Mouse (Mus musculus) embryonic fibroblast, embryonic 13.5 days (primary cell): Measurements from ENCODE around the gene Leo1. TPM values are rescaled to one million over a fixed set of nuclear protein-coding genes. Genes with fewer than 3 reads are reported as not detected.

Experiments used
- H3K27ac ChIP-seq: 2 replicates; pipeline ENCODE4 v1.5.1; 2012; ENCODE audit warnings: low read length, control low read depth, inconsistent platforms; ENCODE audit not compliant: insufficient read depth
- H3K4me1 ChIP-seq: 2 replicates; pipeline ENCODE4 v1.6.1; 2011; ENCODE audit warnings: low read length; ENCODE audit not compliant: control insufficient read depth, insufficient read depth
- H3K4me3 ChIP-seq: 2 replicates; pipeline ENCODE4 v1.5.1; 2011; ENCODE audit warnings: mild to moderate bottlenecking, control low read depth, low read length; ENCODE audit not compliant: insufficient read depth
- CTCF ChIP-seq: IDR thresholded peaks from 2 replicates; pipeline ENCODE4 v1.5.1; 2011; ENCODE audit warnings: mild to moderate bottlenecking, control low read depth, low read length, moderate library complexity, borderline replicate concordance; ENCODE audit not compliant: insufficient read depth
- POLR2A ChIP-seq: IDR thresholded peaks from 2 replicates; pipeline ENCODE4 v1.6.1; 2011; ENCODE audit warnings: low read depth, mild to moderate bottlenecking, control low read depth, low read length, moderate library complexity
- polyA plus RNA-seq: library from polyadenylated mRNA; stranded (reverse); fragments of >200 nt; gene quantifications from 2 replicates; pipeline ENCODE4 v1.2.4, GENCODE M21; 2011; ENCODE audit warnings: low read depth; ENCODE audit not compliant: missing spikeins, insufficient read length

Leo1 gene
- polyA plus RNA-seq = 29.6 and 30.6 TPM in 2 replicates

DNA sequence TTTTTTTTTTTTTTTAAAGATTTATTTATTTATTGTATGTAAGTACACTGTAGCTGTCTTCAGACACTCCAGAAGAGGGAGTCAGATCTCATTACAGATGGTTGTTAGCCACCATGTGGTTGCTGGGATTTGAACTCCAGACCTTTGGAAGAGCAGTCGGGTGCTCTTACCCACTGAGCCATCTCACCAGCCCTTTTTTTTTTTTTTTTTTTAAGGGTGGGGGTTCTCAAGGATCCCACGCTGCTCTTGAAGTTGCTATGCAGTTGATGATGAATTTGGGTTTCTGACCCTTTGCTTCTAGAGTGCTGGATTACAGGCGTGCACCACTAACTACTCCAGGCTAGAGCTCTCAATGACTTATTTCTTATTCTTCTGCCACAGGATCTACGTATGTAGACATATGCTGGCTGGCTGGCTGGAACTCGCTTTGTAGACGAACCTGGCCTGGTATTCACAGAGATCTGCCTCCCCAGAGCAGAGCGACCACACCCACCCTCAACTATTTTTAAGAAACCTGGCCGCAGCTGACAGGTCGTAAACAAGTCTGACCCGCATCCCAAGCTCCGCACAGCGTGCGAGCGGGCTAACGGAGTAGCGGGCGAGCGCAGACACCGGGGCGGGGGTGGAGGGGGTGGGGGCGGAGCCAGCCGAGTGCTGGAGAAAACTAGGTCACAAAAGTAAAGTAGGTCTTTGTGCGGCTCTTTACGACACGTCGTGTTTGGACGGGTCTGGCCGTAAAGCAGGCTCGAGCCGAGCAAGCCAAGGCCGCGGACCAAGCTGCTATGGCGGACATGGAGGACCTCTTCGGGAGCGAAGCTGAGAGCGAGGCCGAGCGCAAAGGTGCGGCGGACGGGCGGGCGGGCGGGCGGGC, at the start of gene Leo1:
Gene Leo1 (plus strand): TSS at position 729 of the 871 bp plus-strand sequence.
- peaks cover 2% of the 10 kb centered on the region; the same call in 1 of the 2 replicates for H3K4me1 ChIP-seq
- peak within 1 kb of the TSS; percentile 84 for H3K27ac ChIP-seq
- peak within 1 kb of the TSS; percentile 85 for H3K4me3 ChIP-seq
- TF ChIP-seq POLR2A (peak; percentile 80), CTCF (no peak)

DNA sequence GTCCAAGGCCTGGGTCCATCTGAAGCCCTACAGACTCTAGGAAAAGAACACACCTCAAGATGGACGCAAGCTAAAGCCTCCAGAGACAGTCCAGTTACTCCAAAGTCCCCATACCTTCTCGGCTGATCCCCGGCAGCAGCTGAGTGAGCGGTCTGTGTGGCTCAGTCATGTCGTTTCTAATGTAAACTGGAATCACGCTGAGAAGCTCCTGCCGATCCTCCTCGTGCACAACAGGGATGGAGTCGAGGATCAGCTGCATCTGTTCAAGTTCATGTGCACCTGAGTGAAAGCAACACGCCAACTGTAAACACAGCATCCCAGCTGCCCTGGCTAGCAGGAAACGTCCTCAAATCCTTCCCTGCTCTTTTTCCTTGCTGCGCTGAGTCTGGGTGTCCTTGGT, 48.1 kb upstream of the Leo1 start:
- H3K27ac ChIP-seq = no peak overlapping the region
- no peaks in the 10 kb centered on the region for H3K4me1 ChIP-seq
- no peak overlapping the region for H3K4me3 ChIP-seq
- TF ChIP-seq CTCF (no peak), POLR2A (no peak)

DNA sequence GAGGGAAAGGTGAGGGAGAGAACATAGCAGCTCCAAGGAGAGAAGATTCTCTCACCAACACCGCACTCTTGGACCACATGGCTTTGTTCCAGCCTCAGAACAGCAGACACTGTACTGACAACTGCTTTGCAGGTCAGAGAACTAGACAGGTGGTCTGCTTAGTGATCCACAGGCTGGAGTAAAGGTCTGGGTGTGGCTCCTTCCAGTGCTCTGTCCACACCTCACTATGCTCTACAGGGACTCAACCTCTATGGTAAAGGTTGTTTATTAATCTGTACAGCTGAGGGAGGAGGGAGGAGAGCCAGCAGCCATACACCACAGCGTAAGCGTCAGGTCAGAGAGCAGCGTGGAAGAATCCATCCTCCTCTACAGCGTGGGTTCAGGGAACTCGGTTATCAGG, 45.4 kb upstream of the Leo1 start:
- TF ChIP-seq CTCF = no peak
- Histone ChIP-seq H3K4me1 (peaks cover 3% of the 10 kb centered on the region; the same call in 1 of the 2 replicates), H3K27ac (no peak overlapping the region), H3K4me3 (no peak overlapping the region)

DNA sequence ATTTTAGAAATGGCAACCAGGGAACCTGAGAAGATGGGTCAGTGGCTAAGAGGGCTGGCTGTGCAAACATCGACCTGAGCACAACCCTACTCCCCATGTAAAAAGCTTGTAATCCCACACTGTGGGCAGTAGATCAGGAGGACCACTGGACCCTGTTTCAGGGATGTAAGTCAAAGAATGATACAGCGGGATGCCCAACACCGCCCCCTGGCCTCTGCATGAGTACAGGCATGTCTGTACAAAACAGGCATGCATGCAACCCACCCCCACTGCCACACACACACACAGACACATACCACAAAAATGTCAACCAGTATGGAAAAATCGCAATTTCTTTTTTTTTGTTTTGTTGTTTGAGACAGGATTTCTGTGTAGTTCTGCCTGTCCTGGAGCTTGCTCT, 42.3 kb upstream of the Leo1 start:
- no peak overlapping the region for H3K4me3 ChIP-seq
- TF ChIP-seq POLR2A (no peak), CTCF (no peak)
- no peak overlapping the region for H3K27ac ChIP-seq
- H3K4me1 ChIP-seq = peaks cover 19% of the 10 kb centered on the region

DNA sequence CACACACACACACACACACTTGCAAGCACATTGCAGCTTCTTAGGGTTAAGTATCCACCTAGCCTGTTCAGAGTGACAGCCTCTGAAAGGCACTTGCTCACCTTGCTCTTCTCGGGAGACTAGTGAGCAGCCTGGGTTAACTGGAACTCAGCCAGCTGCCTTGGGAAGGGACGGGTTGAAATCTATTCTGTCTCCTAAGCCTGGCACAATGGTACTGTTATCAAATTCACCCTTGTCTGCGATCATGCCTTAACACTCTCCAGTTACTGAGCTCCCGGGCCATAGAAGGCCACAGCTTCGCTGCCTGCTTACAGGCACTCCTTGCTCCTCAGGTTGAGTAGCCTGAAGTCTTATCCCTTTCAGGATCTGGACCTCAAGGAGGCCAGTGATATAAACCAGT, 40.7 kb upstream of the Leo1 start:
- H3K4me3 ChIP-seq = no peak overlapping the region
- TF ChIP-seq CTCF = no peak
- no peak for TF ChIP-seq POLR2A
- H3K27ac ChIP-seq = no peak overlapping the region
- peaks cover 24% of the 10 kb centered on the region for H3K4me1 ChIP-seq

DNA sequence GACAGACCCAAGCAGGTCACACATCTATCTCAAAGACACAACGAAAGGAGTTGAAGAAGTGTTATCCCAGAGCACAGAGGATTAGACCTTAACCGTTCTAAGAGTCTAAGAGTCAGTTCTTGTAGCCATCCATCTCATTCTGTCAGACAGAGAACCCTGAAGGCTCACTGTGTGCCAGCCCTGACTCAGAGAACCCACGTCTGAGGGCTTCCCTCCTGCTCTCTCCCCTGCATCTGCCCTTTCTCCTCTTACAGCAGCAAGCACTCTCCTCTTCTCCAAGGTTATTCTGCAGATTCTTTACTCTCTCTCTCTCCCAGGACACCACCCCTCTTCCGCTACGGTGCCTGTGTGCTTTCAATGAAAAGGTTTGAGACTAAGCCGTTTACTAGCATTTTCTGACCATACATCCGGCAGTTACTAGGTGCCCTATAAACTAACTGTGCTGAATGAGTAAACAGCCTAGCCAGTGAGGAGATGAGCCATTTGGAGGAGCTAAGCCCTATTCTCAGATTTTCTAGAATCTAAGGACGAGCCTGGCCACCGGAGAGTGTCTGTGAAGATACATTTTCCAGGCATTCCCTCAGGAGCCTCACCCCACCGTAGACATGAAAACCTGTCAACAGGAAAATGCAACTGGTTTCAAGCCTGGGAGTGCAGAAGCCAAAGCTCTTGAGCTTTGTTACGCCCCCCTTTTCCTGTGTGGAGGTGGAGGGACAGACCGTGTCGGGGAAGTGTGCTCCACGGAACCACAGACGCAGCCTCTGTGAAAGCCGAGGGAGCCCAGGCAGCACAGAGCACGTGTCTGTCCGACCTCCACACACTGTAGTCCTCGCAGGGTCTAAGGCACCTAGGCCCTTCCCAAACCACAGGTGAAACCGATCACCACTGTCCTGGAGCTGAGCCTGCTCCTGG, 39.5 kb upstream of the Leo1 start:
- no peak for TF ChIP-seq CTCF
- no peak for TF ChIP-seq POLR2A
- peaks cover 29% of the 10 kb centered on the region for H3K4me1 ChIP-seq
- H3K4me3 ChIP-seq = no peak overlapping the region
- H3K27ac ChIP-seq = no peak overlapping the region

DNA sequence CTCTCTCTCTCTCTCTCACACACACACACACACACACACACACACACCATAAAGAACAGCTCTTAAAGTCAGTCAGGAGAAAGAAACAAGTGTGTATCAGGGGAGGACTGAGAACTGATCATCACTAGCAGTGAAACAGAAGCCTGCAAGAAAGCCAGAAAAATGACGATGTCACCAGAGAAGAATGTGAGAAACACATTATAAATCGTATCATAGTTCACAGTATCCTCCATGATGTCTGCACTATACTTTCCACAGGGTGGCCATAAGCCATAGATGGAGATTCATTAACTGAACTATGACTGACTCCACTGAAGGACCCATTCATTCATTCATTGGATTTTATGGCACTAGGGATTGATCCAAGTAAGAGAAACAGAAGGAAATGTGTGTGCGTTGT, 37.8 kb upstream of the Leo1 start:
- Histone ChIP-seq H3K27ac (peak overlapping the region; percentile 48), H3K4me3 (no peak overlapping the region), H3K4me1 (peaks cover 29% of the 10 kb centered on the region)
- TF ChIP-seq CTCF (no peak), POLR2A (no peak)

DNA sequence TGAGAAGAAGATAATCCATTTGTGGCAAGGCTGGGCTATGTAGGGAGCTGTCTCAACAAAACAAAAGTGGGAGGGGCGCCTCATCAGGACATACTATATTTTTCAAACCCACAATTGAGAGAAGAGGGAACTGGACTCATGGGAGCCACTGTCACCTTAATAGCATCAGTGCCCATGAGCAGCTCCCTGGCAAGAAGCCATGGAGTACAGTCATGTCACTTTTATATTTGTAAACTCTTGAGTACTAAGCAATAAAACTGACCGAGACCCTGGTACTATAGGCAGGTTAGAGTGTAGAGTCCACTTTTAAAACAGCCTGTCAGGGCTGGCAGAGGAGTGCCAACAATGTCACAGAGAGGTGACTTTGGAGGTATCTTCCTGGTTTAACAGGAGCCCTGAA, 35.2 kb upstream of the Leo1 start:
- Histone ChIP-seq H3K4me3 (no peak overlapping the region), H3K27ac (no peak overlapping the region), H3K4me1 (peaks cover 25% of the 10 kb centered on the region)
- TF ChIP-seq POLR2A = no peak
- TF ChIP-seq CTCF = no peak

DNA sequence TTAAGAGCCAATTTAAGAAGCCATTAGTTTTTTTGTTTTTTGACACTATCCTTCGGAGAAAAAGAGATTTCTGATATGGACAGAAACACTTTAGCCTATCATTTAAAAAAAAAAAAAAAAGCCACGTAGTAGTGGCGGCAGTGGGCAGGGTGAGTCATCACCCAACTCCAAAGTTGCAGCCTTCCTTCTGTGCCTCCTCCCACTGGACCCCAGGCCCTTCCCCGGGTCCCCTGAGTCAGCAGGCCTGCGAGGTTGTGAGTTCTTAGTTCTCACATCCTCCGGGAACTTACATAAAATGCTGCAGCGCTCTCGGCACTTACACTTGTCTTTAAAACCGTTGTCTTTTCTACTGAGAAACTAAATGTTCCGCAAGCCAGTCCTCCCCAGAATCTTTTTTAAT, 33.5 kb upstream of the Leo1 start:
- peak overlapping the region; percentile 60 for H3K4me3 ChIP-seq
- TF ChIP-seq POLR2A (peak; percentile 78), CTCF (no peak)

More for the DNA sequence above, 33.5 kb upstream of the Leo1 start:
- peak overlapping the region; percentile 90 for H3K27ac ChIP-seq
- H3K4me1 ChIP-seq = peaks cover 15% of the 10 kb centered on the region
